Mouse (Mus musculus) lung, postnatal 10 days (tissue): ENCODE measurements around the gene Nek1.

ENCODE experiments used
- DNase-seq: peaks from one replicate; pipeline ENCODE4 v3.0.0; 2021

Nek1 gene

DNA sequence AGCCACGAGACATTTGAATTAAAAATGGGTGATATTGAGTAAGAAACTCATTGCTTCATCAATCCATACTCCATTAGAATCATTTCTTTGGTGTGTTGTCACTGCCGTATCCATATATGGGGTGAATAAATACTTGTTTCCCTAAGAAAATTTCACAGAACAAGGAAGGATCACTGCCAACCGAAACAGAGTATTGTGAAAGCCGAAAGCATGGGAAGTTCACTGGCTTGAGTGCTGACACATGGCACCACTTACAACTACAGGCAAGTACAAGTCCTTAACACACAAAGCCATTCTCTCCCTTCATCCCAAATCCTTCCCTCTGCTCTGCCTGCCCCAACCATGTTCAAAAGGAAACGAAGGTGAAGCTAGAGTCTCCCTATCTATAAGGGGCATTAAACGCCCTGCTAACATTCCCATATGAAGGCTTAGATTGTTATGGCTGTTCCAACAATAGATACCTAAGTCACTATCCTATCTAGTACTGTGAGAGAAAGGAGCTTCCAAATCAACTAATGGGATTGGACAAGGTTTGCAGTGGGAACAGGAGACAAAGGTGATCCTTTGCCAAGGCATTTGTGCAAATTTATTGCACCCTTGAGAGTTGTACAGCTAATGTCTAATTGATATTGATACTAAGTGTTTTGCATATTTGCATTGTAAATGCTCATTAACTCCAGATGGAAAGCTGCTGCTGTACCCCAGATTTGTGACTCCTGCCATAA is 168.6 kb downstream of the Nek1 start:
- DNase-seq = peak; percentile 63

DNA sequence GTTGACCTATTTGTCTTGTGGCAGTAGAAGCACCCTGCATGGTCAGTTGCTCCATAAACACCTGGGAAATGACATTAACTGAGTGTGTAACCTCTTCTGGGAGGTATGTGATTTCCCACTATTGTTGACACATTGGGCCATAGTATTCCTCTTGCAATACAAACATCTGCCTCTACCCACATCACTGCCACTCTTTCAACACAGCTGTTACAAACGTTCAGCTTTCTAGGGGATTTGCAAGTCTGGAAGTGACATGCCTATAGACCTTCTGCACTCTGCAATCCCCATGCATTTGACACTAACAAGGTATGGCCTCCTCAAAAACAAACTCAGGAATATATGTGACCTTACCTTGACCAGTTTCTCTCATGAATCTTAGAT is 169.2 kb downstream of the Nek1 start:
- no peak for DNase-seq

DNA sequence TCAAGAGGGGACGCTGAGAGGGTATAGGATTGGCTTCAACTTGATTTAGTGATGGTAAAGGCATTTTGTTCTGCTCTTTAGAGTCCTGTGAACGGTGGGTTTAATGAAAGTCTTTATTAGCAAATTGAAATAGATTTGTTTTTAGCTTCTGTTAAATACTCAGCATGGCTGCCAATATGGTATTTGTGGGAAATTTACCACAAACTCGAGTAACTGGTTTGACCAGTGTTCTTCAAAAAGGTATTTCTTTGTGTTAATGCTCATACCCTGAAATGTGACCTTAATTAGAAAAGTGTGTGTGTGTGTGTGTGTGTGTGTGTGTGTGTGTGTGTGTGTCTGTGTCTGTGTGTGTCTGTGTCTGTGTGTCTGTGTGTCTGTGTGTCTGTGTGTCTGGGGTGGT is 178.6 kb downstream of the Nek1 start:
- no peak for DNase-seq

DNA sequence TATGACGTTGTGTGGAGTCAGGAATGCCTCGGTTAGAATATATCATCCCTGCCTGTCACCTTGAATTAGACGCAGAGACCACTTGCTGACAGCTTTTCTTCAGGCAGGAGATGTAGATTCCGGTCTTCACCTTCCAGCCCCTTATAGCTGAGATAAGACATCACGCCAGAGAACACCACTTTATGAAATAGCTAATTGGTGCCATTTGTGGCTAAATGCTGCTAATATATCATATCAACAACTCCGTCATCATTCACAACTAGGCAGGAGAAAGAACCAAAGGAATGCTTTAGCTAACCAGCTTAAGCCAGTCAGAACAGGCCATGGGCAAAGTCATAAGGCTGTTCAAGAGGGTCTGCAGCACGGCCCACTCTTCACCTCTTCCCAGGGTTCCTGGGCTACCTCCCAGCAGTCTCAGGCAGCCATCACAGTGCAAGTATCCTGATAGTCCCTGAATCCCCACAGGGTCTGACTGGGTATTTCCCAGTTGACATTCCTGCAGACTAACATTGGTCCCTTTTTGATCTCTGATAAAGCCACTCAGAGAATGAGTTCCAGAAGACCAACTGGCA is 181.0 kb downstream of the Nek1 start:
- DNase-seq = no peak

DNA sequence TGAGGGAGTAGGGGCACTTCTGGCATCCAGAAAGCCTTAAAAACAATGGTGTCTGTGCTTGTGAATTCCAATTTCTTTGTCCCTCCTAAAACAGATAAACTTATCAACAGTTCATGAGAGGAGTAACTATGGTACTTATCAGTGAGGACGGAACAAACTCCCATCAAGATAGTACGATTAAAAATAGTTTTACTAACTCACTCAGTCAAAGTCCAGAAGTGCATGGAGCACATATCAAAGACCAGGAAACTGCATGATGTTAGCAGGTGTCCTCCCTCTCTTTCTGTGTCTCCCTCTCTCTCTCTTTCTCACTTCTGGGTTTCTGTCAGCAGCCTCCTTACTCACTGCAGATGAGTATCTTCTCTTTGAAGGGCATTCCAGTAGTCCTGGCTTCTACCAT is 182.9 kb downstream of the Nek1 start:
- no peak for DNase-seq

DNA sequence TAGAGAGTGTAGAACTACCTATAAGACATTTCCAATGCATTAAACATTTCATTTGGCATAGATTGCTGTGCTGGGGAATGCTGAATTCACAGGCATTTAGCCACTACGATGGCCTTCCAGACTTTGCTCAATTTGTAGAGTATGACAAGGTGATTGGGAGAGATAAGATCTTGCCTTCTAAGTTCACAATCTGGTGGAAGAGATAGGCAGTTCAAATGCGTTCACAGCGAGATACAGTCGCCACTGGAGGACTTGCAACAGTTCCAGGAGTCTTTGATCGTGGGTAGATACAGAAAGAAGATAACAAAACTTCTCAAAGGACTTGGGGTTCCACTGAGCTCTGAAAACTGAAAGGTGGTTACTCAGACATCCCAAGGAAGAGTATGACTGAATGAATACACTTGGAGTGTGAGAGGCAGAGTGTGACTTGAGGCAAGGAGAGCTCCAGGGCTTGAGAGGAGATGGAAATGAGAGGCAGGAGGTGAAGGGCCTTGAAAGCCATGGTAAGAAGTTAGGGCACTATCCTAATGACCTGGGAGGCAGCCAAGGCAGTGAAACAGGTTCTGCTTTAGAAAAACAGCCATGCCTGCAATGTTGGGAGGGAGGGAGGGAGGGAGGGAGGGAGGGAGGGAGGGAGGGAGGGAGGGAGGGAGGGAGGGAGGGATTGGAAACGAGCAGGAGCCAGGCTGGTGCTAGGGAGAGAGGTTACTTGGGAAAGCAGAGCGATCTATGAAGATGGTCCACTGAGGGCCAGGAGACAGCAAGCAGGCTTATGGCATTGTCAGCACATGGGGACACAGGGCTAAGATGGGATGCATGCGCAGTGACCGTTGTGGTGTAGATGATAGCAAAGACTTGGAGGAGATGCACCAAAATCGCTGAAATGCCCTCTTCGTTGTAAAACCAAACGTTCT is 184.9 kb downstream of the Nek1 start:
- no peak for DNase-seq

DNA sequence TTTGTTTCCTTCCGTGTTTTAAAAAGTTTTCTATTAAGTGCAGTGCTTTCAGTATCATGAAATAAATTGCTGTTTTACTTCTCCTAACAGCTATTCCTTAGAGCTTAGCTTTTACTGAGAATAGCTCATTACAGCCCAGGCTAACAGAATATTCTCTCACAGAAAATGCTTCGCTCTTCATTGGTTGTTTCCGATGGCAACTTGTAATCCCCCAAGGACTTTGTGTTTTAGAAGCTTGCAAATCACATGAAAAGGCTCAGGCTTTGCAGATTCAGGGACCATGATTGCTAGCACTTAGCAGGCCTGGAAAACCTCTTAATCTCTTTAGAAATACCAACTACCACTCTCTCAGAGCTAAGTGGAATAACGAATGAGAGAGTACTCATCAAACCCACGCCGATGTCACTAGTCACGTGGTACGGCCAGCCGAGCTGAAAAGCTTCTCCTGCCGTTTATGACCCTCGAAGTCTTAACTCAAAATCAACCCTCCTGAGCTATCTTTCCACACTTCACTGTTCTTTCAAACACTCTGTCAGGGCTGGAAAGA is 185.7 kb downstream of the Nek1 start:
- no peak for DNase-seq
